Mouse (Mus musculus): ENCODE data around the gene Eif4e2.

DNA sequence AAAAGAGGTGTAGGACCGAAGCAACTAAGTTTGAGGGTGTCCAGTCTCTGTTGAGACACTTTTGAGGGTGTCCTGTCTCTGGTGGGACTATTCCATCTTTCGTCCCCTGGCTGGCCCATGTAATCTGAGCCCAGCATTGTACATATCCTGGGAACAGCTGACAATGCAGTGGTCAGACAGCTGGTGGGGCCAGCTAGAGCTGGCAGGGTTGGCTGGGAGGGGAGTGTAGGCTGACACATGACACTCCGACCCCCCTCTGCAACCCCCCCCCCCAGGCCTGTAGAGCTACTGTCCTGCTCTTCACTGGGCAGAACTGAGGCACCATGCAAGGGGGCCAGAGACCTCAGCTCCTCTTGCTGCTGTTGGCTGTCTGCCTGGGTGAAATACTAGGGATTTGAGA, 8.2 kb upstream of the Eif4e2 start:
- TF ChIP-seq CTCF (IDR thresholded peaks at IDR 0.05; ENCODE audit: borderline replicate concordance, insufficient read depth, low read length): no peak
- TF ChIP-seq POLR2A (IDR thresholded peaks at IDR 0.05; ENCODE audit: low read depth, low read length): no peak

All from embryonic fibroblast, embryonic 13.5 days (primary cell).